Mouse (Mus musculus) olfactory bulb, adult 2 months (tissue): ENCODE measurements around the gene Bbs12.

ENCODE experiments used
- CTCF ChIP-seq: fragments of 200-500 bp; IDR thresholded peaks from 2 replicates; pipeline ENCODE4 v1.5.1; 2012; ENCODE audit warnings: low read depth, mild to moderate bottlenecking, low read length, moderate library complexity; ENCODE audit not compliant: insufficient read depth
- POLR2A ChIP-seq: fragments of 200-500 bp; IDR thresholded peaks from 2 replicates; pipeline ENCODE4 v1.6.1; 2012; ENCODE audit warnings: mild to moderate bottlenecking, low read depth, low read length, moderate library complexity; ENCODE audit not compliant: insufficient read depth

DNA sequence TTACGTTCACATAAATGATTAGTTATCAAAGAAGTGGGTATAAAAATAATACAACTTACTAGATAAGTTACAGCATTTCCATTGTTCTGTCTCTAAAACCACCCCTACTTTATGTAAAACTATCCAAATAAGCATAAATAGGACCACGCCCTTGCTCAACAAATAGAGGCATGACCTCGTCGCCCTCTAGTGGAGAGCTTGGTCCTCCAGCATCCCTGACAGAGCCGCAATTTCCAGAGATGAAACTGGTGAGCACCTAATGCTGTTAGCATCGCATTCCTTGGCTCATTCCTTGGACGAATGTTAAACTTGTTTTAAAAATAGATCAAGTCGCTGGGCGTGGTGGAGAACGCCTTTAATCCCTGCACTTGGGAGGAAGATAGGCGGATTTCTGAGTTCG lies 9.7 kb upstream of the Bbs12 start:
- TF ChIP-seq CTCF, result no peak
- no peak for TF ChIP-seq POLR2A
